Mouse (Mus musculus): ENCODE measurements around the gene Glb1l. TPM values are rescaled to one million over a fixed set of nuclear protein-coding genes. Genes with fewer than 3 reads are reported as not detected.

The Glb1l gene
- polyA plus RNA-seq, 1 experiment, result 27.1 TPM

DNA sequence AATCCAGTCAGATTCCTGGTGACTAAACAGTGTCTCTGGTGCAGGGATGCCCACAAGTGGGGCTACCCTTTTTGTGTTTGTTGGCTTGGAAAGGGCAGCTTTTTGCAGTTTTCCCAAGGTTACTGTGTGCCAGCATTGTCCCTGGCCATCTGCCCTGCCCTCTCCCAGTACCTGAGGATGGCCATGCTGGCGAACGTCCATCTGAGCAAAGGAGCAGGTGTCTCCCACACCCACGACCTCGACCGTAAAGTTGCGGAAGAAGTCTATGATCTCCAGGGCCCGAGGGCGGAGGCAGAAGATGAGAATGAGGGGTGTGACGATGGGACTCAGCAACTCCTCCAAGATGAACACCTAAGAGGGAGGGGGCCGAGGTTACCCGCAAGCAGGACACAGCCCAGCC lies 25.1 kb downstream of the Glb1l start:
- Histone ChIP-seq H3K4me3 (ENCODE audit: insufficient read depth, low read length) (no peak overlapping the region), H3K27ac (ENCODE audit: insufficient read depth, low read depth, low read length) (no peak overlapping the region), H3K4me1 (ENCODE audit: control insufficient read depth, insufficient read depth, low read length) (peaks cover 25% of the 10 kb centered on the region)
- TF ChIP-seq POLR2A (IDR thresholded peaks at IDR 0.05; ENCODE audit: borderline replicate concordance, low read depth, low read length) (no peak), CTCF (IDR thresholded peaks at IDR 0.05; ENCODE audit: low read depth, low read length) (no peak)

DNA sequence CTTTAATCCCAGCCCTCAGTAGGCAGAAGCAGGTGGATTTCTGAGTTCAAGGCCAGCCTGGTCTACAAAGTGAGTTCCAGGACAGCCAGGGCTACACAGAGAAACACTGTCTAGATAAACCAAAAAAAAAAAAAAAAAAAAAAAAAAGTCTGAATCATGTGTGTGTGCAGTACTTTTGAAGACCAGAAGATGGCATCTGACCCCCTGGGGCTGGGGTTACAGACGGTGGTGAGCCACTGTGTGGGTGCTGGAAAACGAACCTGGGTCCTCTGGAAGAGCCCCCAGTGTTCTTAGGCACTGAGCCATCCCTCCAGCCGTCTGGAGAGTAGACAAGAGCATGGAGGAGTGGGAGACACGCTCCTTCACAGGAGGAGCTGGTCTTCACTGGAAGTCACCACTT lies 28.5 kb downstream of the Glb1l start:
- H3K4me3 ChIP-seq (ENCODE audit: insufficient read depth, low read length), result no peak overlapping the region
- 0 out of 2 replicates have a peak, but pooled peaks have one; percentile 11 for TF ChIP-seq CTCF (IDR thresholded peaks at IDR 0.05; ENCODE audit: low read depth, low read length)
- no peak for TF ChIP-seq POLR2A (IDR thresholded peaks at IDR 0.05; ENCODE audit: borderline replicate concordance, low read depth, low read length)
- peaks cover 7% of the 10 kb centered on the region; the same call in 1 of the 2 replicates for H3K4me1 ChIP-seq (ENCODE audit: control insufficient read depth, insufficient read depth, low read length)
- no peak overlapping the region for H3K27ac ChIP-seq (ENCODE audit: insufficient read depth, low read depth, low read length)

GRCm38 (mm10) chr1:75181377-75181870 lies 29.2 kb downstream of the Glb1l start:
- TF ChIP-seq CTCF (IDR thresholded peaks at IDR 0.05; ENCODE audit: low read depth, low read length) (no peak), POLR2A (IDR thresholded peaks at IDR 0.05; ENCODE audit: borderline replicate concordance, low read depth, low read length) (no peak)
- Histone ChIP-seq H3K27ac (ENCODE audit: insufficient read depth, low read depth, low read length) (no peak overlapping the region), H3K4me3 (ENCODE audit: insufficient read depth, low read length) (no peak overlapping the region), H3K4me1 (ENCODE audit: control insufficient read depth, insufficient read depth, low read length) (peaks cover 5% of the 10 kb centered on the region; the same call in 1 of the 2 replicates)

- TF ChIP-seq POLR2A (IDR thresholded peaks at IDR 0.05; ENCODE audit: borderline replicate concordance, low read depth, low read length), result no peak
- no peak for TF ChIP-seq CTCF (IDR thresholded peaks at IDR 0.05; ENCODE audit: low read depth, low read length)
- Histone ChIP-seq H3K4me1 (ENCODE audit: control insufficient read depth, insufficient read depth, low read length) (peaks cover 5% of the 10 kb centered on the region; the same call in 1 of the 2 replicates), H3K27ac (ENCODE audit: insufficient read depth, low read depth, low read length) (no peak overlapping the region), H3K4me3 (ENCODE audit: insufficient read depth, low read length) (no peak overlapping the region)
These were observed 29.9 kb downstream of the Glb1l start for GRCm38 (mm10) chr1:75180741-75181140.

DNA sequence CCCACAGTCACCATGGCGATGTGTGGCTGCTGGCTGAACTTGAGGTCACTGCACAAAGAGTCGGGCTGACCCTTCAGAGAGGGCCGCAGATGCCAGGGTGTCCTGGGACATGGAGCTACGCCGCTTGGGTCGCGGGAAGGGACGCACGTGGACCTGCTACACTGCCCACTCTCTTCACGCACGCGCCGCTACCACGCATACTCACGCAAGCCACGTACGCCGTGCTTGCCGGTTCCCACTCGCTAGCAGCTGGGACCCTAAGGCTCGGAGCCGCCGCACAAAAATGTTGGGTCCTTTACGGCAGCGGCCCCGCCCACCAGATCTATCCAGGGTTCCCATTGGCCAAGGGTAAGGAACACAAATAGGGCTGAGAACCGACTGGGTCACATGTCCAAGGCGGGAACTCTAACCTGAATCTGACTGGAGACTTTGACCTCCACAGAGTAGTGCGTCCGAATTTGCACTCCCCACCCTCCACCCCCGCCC lies 30.5 kb downstream of the Glb1l start, which contains the start of gene Abcb6:
Gene Abcb6 (minus strand): TSS at position 288 of the 486 bp plus-strand sequence.
- H3K27ac ChIP-seq (ENCODE audit: insufficient read depth, low read depth, low read length), result no peak within 1 kb of the TSS
- H3K4me1 ChIP-seq (ENCODE audit: control insufficient read depth, insufficient read depth, low read length), result peaks cover 5% of the 10 kb centered on the region; the same call in 1 of the 2 replicates
- no peak for TF ChIP-seq POLR2A (IDR thresholded peaks at IDR 0.05; ENCODE audit: borderline replicate concordance, low read depth, low read length)
- TF ChIP-seq CTCF (IDR thresholded peaks at IDR 0.05; ENCODE audit: low read depth, low read length), result no peak
- H3K4me3 ChIP-seq (ENCODE audit: insufficient read depth, low read length), result peak within 1 kb of the TSS; percentile 66

DNA sequence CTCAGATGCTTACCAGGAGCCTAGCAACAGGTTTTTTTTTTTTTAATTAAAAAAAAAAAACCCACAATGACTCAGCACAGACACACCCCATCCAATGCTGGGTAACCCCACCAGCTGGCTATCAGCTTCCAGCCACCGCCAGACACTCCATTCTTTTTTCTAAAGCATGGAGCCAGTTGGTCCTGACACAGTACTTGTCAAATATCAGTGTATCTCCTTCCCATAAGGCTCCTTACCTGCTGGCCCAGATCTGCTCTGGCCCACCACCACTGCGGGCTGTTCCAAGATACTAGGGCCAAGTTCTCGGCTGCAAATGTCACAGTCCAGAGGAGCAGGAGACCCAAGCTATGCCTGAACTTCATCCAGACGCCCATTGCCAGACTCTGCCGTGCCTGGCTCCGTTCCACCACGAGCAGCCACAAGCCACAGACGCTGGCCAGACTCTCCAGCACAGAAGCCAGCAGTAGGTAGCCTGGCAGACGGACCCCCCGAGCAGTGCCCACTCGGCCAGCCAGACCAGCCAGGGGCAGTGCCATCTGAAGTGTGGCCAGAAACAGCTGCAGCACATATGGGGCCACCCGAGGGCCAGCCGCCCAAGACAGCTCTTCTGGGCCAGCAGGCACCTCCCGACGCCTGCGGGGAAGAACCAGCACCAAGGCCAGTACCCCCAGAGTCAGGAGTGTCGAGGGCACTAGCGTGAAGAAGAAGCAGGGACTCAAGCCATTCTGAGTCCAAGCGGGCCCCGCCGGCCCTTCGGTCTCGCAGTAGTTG lies 31.1 kb downstream of the Glb1l start:
- TF ChIP-seq CTCF (IDR thresholded peaks at IDR 0.05; ENCODE audit: low read depth, low read length) (no peak), POLR2A (IDR thresholded peaks at IDR 0.05; ENCODE audit: borderline replicate concordance, low read depth, low read length) (no peak)
- H3K27ac ChIP-seq (ENCODE audit: insufficient read depth, low read depth, low read length), result no peak overlapping the region
- H3K4me1 ChIP-seq (ENCODE audit: control insufficient read depth, insufficient read depth, low read length), result peaks cover 5% of the 10 kb centered on the region; the same call in 1 of the 2 replicates
- H3K4me3 ChIP-seq (ENCODE audit: insufficient read depth, low read length), result peak overlapping the region; percentile 66

DNA sequence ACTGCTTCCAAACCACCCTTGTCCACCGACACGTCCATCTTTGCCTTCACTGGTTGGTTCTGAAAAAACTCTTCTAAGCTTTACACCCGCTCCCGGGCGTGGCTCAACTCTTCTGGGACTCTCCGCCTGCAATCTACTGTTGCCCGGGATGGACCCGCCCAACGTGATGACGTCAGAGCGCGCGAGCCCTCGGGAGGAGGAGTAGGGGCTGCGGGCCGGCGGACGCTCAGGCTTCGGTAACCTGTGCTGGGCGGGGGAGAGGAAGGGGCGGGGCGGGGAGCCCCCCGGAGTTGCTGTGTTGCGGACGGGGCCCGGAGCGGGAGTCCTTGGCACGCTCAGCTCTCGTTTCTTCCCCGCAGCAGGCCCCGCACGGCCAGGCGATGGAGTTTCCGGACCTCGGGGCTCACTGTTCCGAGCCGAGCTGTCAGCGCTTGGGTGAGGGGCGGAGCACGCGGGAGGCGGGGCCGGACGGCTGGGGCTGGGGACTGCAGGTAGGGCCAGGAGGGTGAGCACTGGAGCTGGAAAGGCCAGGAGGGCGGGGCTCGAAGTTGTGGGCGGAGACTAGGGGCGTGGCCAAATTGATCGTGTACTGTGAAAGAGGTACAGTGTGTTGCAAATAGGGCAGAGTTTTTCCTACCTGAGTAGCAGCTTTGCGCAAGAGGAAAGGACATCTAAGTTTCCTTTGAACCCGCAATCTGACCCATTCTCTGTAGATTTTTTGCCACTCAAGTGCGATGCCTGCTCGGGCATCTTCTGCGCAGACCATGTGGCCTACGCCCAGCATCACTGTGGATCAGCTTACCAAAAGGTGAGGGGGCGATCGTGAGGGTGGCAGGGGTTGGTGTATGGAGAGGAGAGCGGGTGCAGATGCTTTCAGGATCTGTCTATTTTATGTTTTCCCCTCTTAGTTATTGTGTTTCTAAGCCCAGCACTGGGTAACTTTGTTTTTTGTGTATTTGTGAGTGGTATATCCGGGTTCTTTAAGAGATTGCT lies 41.8 kb downstream of the Glb1l start, which contains the start of gene Zfand2b:
Gene Zfand2b (plus strand): TSS at position 175 of the 993 bp plus-strand sequence.
- TF ChIP-seq POLR2A (IDR thresholded peaks at IDR 0.05; ENCODE audit: borderline replicate concordance, low read depth, low read length) (no peak), CTCF (IDR thresholded peaks at IDR 0.05; ENCODE audit: low read depth, low read length) (no peak)
- H3K4me1 ChIP-seq (ENCODE audit: control insufficient read depth, insufficient read depth, low read length), result peaks cover 8% of the 10 kb centered on the region
- peak within 1 kb of the TSS; percentile 36; the same call in 1 of the 2 replicates for H3K27ac ChIP-seq (ENCODE audit: insufficient read depth, low read depth, low read length)
- H3K4me3 ChIP-seq (ENCODE audit: insufficient read depth, low read length), result peak within 1 kb of the TSS; percentile 67

DNA sequence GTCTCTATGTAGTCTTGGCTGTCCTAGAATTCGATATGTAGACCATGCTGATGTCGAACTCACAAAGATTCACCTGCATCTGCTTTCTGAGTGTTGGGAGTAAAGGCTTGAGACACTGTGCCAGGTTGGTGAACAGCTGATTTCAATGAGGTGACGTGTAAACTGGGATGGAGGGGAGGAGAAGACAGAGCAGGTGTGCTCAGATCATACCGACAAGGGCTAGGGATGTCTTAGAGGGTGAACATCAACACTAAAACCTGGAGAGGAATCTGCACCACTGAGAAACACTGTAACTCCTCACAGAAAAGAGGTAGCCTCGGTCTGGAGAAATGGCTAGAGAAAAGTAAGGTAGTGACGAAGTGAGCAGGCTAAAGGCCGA lies 42.5 kb downstream of the Glb1l start:
- 0 out of 2 replicates have a peak overlapping the region, but pooled peaks have one; percentile 26 for H3K27ac ChIP-seq (ENCODE audit: insufficient read depth, low read depth, low read length)
- peaks cover 8% of the 10 kb centered on the region for H3K4me1 ChIP-seq (ENCODE audit: control insufficient read depth, insufficient read depth, low read length)
- TF ChIP-seq CTCF (IDR thresholded peaks at IDR 0.05; ENCODE audit: low read depth, low read length) (no peak), POLR2A (IDR thresholded peaks at IDR 0.05; ENCODE audit: borderline replicate concordance, low read depth, low read length) (no peak)
- H3K4me3 ChIP-seq (ENCODE audit: insufficient read depth, low read length), result peak overlapping the region; percentile 67

- Histone ChIP-seq H3K4me1 (ENCODE audit: control insufficient read depth, insufficient read depth, low read length) (0 out of 2 replicates have a peak, but pooled peaks cover 2% of the 10 kb centered on the region), H3K4me3 (ENCODE audit: insufficient read depth, low read length) (no peak overlapping the region), H3K27ac (ENCODE audit: insufficient read depth, low read depth, low read length) (no peak overlapping the region)
- TF ChIP-seq CTCF (IDR thresholded peaks at IDR 0.05; ENCODE audit: low read depth, low read length), result no peak
- no peak for TF ChIP-seq POLR2A (IDR thresholded peaks at IDR 0.05; ENCODE audit: borderline replicate concordance, low read depth, low read length)
These were observed 50.4 kb downstream of the Glb1l start for GRCm38 (mm10) chr1:75160256-75160617.

Measured in bone marrow macrophage, adult 2 months (primary cell).